Mouse (Mus musculus) heart, embryonic 14.5 days (tissue): ENCODE measurements around the gene Mthfsd. TPM values are rescaled to one million over a fixed set of nuclear protein-coding genes. Genes with fewer than 3 reads are reported as not detected.

Source experiments
- ATAC-seq: fragments of 200-750 bp; cut with Nextera tagmentation; 2 replicates; pipeline ENCODE4 v1.8.0; 2017; ENCODE audit warnings: low read depth, moderate TSS enrichment; ENCODE audit not compliant: insufficient number of reproducible peaks, insufficient read depth, low FRiP score
- H3K27ac ChIP-seq, 2 experiments: fragments of 200-500 bp in 1 of 2; fragments of 300-500 bp in 1 of 2; sonication (generic) in 1 of 2; replicated peaks in 1 of 2; 2 replicates each; pipeline ENCODE4 v1.5.1; 2012 to 2014; ENCODE audit warnings: low read depth in 2 of 2, low read length in 2 of 2, control low read depth in 1 of 2, mild to moderate bottlenecking in 1 of 2, mixed read lengths in 1 of 2; ENCODE audit not compliant: control insufficient read depth in 1 of 2, insufficient read depth in 1 of 2
- H3K27me3 ChIP-seq: fragments of 300-500 bp; sonication (generic); 2 replicates; pipeline ENCODE4 v1.6.1; 2014; ENCODE audit warnings: mild to moderate bottlenecking, low read length, control low read depth; ENCODE audit not compliant: control insufficient read depth, insufficient read depth
- H3K36me3 ChIP-seq: fragments of 300-500 bp; sonication (generic); 2 replicates; pipeline ENCODE4 v1.6.1; 2014; ENCODE audit warnings: mild to moderate bottlenecking, control low read depth, low read length, mixed read lengths; ENCODE audit not compliant: control insufficient read depth, insufficient read depth
- H3K4me1 ChIP-seq, 2 experiments: fragments of 200-500 bp in 1 of 2; fragments of 300-500 bp in 1 of 2; sonication (generic) in 1 of 2; 2 replicates each; pipeline ENCODE4 v1.6.1; 2012 to 2014; ENCODE audit warnings: low read length in 2 of 2, control low read depth in 1 of 2, mixed read lengths in 1 of 2; ENCODE audit not compliant: control insufficient read depth in 2 of 2, insufficient read depth in 2 of 2
- H3K4me2 ChIP-seq: fragments of 300-500 bp; sonication (generic); 2 replicates; pipeline ENCODE4 v1.6.1; 2014; ENCODE audit warnings: mild to moderate bottlenecking, low read length
- H3K4me3 ChIP-seq, 2 experiments: fragments of 200-500 bp in 1 of 2; fragments of 300-500 bp in 1 of 2; sonication (generic) in 1 of 2; 2 replicates each; pipeline ENCODE4 v1.5.1; 2012 to 2014; ENCODE audit warnings: low read length in 2 of 2, mild to moderate bottlenecking in 2 of 2, control low read depth in 1 of 2, low read depth in 1 of 2, moderate library complexity in 1 of 2; ENCODE audit not compliant: control insufficient read depth in 1 of 2, insufficient read depth in 1 of 2
- H3K9ac ChIP-seq: fragments of 300-500 bp; sonication (generic); 2 replicates; pipeline ENCODE4 v1.6.1; 2014; ENCODE audit warnings: mild to moderate bottlenecking, low read length
- H3K9me3 ChIP-seq: fragments of 300-500 bp; sonication (generic); 2 replicates; pipeline ENCODE4 v1.6.1; 2016; ENCODE audit warnings: low read length, control low read depth; ENCODE audit not compliant: control insufficient read depth
- WGBS: fragments of 180-500 bp; shearing (Covaris S2); extraction: QIAGEN DNeasy Blood & Tissue Kit; methylation state at CpG from one replicate; pipeline ENCODE4 v1.1.7; 2014; 5-methylcytosine and 5-hydroxymethylcytosine counted together
- polyA plus RNA-seq: library from polyadenylated mRNA; unstranded; fragments of >200 nt; fragmentation: Nextera tagmentation; extraction: Ambion mirVana; gene quantifications from 2 replicates; pipeline ENCODE4 v1.2.1, GENCODE M21; 2014

Gene Mthfsd
- polyA plus RNA-seq, 1 experiment from 2014 or later: 41.1 TPM

DNA sequence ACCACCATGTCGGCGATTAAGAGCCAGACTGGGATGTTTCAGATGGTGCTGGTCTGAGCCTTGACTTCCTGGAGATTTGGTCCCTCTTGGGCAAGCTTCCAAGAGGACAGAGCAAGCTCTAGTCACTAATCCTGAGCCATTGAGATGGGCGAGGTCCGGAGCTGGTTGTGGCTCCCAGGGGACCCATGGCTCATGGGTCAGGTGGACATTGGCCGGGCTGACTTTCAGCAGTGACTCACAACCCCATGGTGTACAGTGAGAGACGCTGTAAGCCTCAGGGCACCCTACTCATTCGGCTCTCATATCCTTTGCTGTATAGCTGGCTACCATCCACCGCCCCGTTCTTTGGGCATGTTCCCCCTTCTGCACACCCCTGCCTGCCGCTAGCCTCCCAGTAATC, 25.9 kb upstream of the Mthfsd start:
- ATAC-seq: no peak
- H3K27ac ChIP-seq: no peak overlapping the region
- H3K4me2 ChIP-seq: no peak overlapping the region
- no peak overlapping the region for H3K4me3 ChIP-seq
- 87% methylated on average over 10 of the region's 10 CpGs for WGBS
- H3K4me1 ChIP-seq: peaks cover 8 to 9% of the 10 kb centered on the region in 2 experiments; a peak in 3 of 4 replicates
- no peak overlapping the region for H3K9ac ChIP-seq
- H3K36me3 ChIP-seq: no peaks in the 10 kb centered on the region
- peaks cover 7% of the 10 kb centered on the region for H3K9me3 ChIP-seq
- peaks cover 19% of the 10 kb centered on the region for H3K27me3 ChIP-seq

DNA sequence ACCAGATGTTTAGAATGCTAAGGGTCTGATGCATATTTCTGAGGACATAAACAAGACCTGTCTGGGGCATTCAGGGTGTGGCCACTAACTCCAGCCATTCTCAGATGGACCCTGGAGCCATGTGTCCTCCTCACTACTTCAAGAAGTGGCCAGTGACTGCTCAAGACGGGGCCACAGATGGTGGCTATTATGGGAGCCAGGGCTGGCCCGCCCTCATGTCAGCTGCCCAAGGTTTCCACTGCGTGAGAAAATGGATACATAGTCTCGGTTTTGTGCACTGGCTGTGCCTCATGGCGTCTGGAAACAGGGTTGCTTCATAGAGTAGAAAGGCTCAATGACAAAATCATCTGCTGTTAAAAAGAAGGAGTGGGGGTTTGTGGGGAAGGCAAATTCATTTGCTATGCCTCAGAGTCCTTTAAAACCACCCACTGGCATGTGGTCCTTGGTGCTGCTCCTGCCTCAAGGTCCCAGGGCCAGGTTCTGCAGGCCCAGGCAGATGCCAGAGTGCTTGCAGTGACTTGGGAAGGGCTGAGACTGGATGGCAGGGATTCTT, 24.8 kb upstream of the Mthfsd start:
- Histone ChIP-seq H3K4me1 (peaks cover 14 to 20% of the 10 kb centered on the region in 2 experiments), H3K9ac (no peak overlapping the region), H3K4me2 (no peak overlapping the region), H3K27ac (no peak overlapping the region), H3K27me3 (peaks cover 30% of the 10 kb centered on the region), H3K36me3 (no peaks in the 10 kb centered on the region), H3K9me3 (peaks cover 7% of the 10 kb centered on the region), H3K4me3 (no peak overlapping the region)
- WGBS: 75% methylated on average over 5 of the region's 5 CpGs
- ATAC-seq: no peak

GRCm38 (mm10) chr8:121130522-121130921, 22.3 kb upstream of the Mthfsd start:
- H3K27me3 ChIP-seq: peaks cover 55% of the 10 kb centered on the region
- H3K4me1 ChIP-seq: peaks cover 17 to 30% of the 10 kb centered on the region in 2 experiments
- H3K9ac ChIP-seq: no peak overlapping the region
- H3K4me2 ChIP-seq: no peak overlapping the region
- H3K4me3 ChIP-seq: no peak overlapping the region
- no peak overlapping the region for H3K27ac ChIP-seq
- no peaks in the 10 kb centered on the region for H3K9me3 ChIP-seq
- no peaks in the 10 kb centered on the region for H3K36me3 ChIP-seq
- ATAC-seq: no peak
- WGBS: 43% methylated on average over 5 of the region's 5 CpGs

GRCm38 (mm10) chr8:121129265-121129940, 21.2 kb upstream of the Mthfsd start:
- Histone ChIP-seq H3K4me3 (no peak overlapping the region; a peak in 1 of 4 replicates), H3K27me3 (peaks cover 63% of the 10 kb centered on the region), H3K4me1 (peaks cover 11 to 33% of the 10 kb centered on the region in 2 experiments), H3K4me2 (no peak overlapping the region), H3K9ac (no peak overlapping the region), H3K36me3 (no peaks in the 10 kb centered on the region), H3K9me3 (no peaks in the 10 kb centered on the region), H3K27ac (no peak overlapping the region)
- WGBS: 39% methylated on average over 16 of the region's 16 CpGs
- ATAC-seq: no peak

DNA sequence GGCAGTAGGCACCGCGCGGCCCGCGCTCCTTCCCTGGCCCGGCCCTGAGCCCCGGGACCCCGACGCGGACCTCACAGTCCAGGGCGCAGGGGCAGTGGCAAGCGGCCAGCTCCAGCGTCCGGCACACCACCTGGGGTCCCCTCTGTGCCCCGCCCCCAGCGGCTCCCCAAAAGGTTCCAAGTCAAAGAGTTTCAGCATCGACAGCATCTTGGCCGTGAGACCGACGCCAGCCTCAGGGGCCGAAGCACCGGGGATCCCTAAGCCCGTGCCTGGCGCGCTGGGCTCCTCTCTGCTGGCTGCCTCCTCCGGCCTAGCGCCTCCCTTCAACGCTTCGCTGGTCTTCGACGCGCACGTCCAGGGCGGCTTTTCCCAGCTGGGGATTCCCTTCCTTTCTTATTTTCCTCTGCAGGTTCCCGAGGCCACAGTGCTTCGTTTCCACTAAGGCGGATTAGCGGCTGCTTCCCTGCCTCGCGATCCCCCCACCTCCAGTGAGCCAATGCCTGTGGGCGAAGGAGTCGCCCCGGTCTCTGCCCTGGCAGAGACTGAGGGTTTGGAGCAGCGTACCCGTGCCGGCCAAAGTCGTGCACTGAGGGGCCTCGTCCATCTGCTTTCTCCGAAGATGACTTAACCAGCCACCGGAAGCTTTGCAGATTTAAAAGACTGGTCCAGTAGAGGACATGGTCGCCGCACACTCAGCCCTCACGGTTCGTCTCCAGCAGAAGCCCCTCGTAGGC, 20.5 kb upstream of the Mthfsd start:
- Histone ChIP-seq H3K27me3 (peaks cover 69% of the 10 kb centered on the region), H3K27ac (no peak overlapping the region)
- ATAC-seq: no peak

DNA sequence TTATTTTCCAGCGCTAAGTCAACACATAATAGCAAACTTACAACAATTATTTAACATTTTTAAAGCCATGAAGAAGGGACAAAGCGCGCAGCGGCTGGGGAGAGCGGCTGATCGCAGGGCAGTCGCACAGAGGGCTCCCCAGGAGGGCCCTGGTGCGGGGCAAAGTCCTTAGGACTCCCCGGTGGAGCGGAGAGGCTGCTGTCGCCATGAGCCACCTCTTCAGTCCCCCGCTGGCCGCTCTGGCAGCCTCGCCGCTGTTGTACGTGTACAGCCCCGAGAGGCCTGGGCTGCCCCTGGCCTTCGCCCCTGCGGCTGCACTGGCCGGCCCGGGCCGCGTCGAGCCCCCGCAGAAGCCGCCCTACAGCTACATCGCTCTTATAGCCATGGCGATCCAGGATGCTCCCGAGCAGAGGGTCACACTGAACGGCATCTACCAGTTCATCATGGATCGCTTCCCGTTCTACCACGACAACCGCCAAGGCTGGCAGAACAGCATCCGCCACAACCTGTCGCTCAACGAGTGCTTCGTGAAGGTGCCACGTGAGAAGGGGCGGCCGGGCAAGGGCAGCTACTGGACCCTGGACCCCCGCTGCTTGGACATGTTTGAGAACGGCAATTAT, 19.7 kb upstream of the Mthfsd start, which contains the start of gene Foxl1:
Gene Foxl1, plus strand, starts transcription at position 185 of the 620 bp plus-strand sequence.
- 9% methylated on average over 43 of the region's 43 CpGs for WGBS
- ATAC-seq: no peak
- Histone ChIP-seq H3K36me3 (no peaks in the 10 kb centered on the region), H3K27me3 (peaks cover 77% of the 10 kb centered on the region), H3K9me3 (no peaks in the 10 kb centered on the region), H3K4me3 (peak within 1 kb of the TSS; percentile 26 to 34), H3K4me1 (peaks cover 11 to 33% of the 10 kb centered on the region in 2 experiments), H3K9ac (peak within 1 kb of the TSS; percentile 35), H3K27ac (no peak within 1 kb of the TSS), H3K4me2 (peak within 1 kb of the TSS; percentile 61)

More for the DNA sequence above, 20.5 kb upstream of the Mthfsd start:
- Histone ChIP-seq H3K36me3 (no peaks in the 10 kb centered on the region), H3K4me2 (peak overlapping the region; percentile 61), H3K4me1 (peaks cover 11 to 33% of the 10 kb centered on the region in 2 experiments), H3K9me3 (no peaks in the 10 kb centered on the region), H3K9ac (peak overlapping the region; percentile 35), H3K4me3 (peak overlapping the region; percentile 26 to 34)
- WGBS: 8% methylated on average over 53 of the region's 55 CpGs

DNA sequence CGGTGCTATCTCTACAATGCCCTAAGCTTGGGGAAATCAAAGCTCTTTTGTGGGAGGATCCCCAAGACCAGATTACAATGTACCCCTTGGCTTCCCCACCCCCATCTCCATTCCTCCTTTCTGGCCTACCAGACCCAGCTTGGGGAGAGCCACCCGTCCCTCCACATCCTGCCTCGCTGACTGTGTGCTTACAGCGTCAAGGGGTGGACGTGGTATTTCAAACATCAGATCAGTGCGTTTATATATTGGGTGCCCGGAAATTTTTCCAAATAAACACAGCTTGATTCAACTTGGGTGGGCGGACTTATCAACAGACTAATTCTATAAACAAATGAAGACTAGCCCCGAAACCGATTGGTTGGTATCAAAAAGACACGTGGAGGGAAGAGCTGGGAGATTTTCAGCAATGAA, 19.1 kb upstream of the Mthfsd start:
- no peak overlapping the region for H3K9ac ChIP-seq
- ATAC-seq: no peak
- WGBS: 21% methylated on average over 11 of the region's 11 CpGs
- H3K27ac ChIP-seq: no peak overlapping the region
- H3K4me1 ChIP-seq: peaks cover 11 to 34% of the 10 kb centered on the region in 2 experiments
- H3K36me3 ChIP-seq: no peaks in the 10 kb centered on the region
- no peaks in the 10 kb centered on the region for H3K9me3 ChIP-seq
- no peak overlapping the region for H3K4me3 ChIP-seq
- peaks cover 83% of the 10 kb centered on the region for H3K27me3 ChIP-seq
- H3K4me2 ChIP-seq: peak overlapping the region; percentile 61; the same call in 1 of the 2 replicates
